Comparison of ENCODE assay signal across 16 mouse cellular contexts in genomic region chr15:8718496-8718895, GRCm38 (mm10).
"Had no signal": no experiment of that assay in that cellular context is flagged by ENCODE, and none has a peak within 500 bp of the region (broad histone marks: within the 10 kb centered on the region; RNA-seq: fewer than 3 reads in every experiment).

No protein-coding gene starts in this region.

- H3K4me3 ChIP-seq: limb, embryonic 12.5 days; limb, embryonic 15.5 days; megakaryocyte, embryonic 14.5 days; midbrain, embryonic 10.5 days; midbrain, embryonic 13.5 days; myocyte had no signal

- ATAC-seq: liver, postnatal 0 days; midbrain, embryonic 13.5 days; midbrain, embryonic 16.5 days had no signal

- H3K27ac ChIP-seq: kidney, postnatal 0 days; limb, embryonic 12.5 days; limb, embryonic 15.5 days; liver, embryonic 14.5 days; midbrain, embryonic 10.5 days; midbrain, embryonic 13.5 days had no signal

- H3K36me3 ChIP-seq: limb, embryonic 12.5 days; limb, embryonic 15.5 days; midbrain, embryonic 10.5 days; midbrain, embryonic 13.5 days had no signal

- H3K4me1 ChIP-seq: megakaryocyte, embryonic 14.5 days had no signal

- H3K4me2 ChIP-seq: limb, embryonic 12.5 days; limb, embryonic 15.5 days; liver, embryonic 11.5 days; midbrain, embryonic 13.5 days had no signal

- H3K27me3 ChIP-seq: limb, embryonic 12.5 days; limb, embryonic 15.5 days; megakaryocyte, embryonic 14.5 days; midbrain, embryonic 13.5 days had no signal

- H3K9ac ChIP-seq: limb, embryonic 12.5 days; limb, embryonic 15.5 days; liver, embryonic 14.5 days; liver, postnatal 0 days; midbrain, embryonic 13.5 days had no signal

- DNase-seq: kidney, adult 2 months; kidney, postnatal 25 days; left cerebral cortex, postnatal 4 days; liver, postnatal 0 days; thymus, adult 18-20 months; thymus, postnatal 36 days had no signal

- H3K9me3 ChIP-seq: limb, embryonic 12.5 days; limb, embryonic 15.5 days; megakaryocyte, embryonic 14.5 days; midbrain, embryonic 10.5 days had no signal
